Mouse (Mus musculus) testis, adult 2 months (tissue): ENCODE results near the gene Eno1. TPM values are rescaled to one million over a fixed set of nuclear protein-coding genes. Genes with fewer than 3 reads are reported as not detected.
A peak's percentile ranks its signal among the peaks of the same experiment; 100 is the strongest.

Experiments
- H3K27ac ChIP-seq: fragments of 200-500 bp; 2 replicates; pipeline ENCODE4 v1.5.1; 2012; ENCODE audit warnings: low read depth, low read length; ENCODE audit not compliant: control insufficient read depth, insufficient read depth
- H3K27me3 ChIP-seq: fragments of 200-500 bp; 2 replicates; pipeline ENCODE4 v1.6.1; 2012; ENCODE audit warnings: mild to moderate bottlenecking, low read length, moderate library complexity; ENCODE audit not compliant: control insufficient read depth, insufficient read depth
- H3K36me3 ChIP-seq: fragments of 200-500 bp; 2 replicates; pipeline ENCODE4 v1.6.1; 2012; ENCODE audit warnings: mild to moderate bottlenecking, low read length; ENCODE audit not compliant: control insufficient read depth, insufficient read depth
- H3K4me1 ChIP-seq: fragments of 200-500 bp; 2 replicates; pipeline ENCODE4 v1.6.1; 2012; ENCODE audit warnings: low read length; ENCODE audit not compliant: control insufficient read depth, insufficient read depth
- H3K4me3 ChIP-seq: fragments of 200-500 bp; 2 replicates; pipeline ENCODE4 v1.5.1; 2012; ENCODE audit warnings: low read depth, mild to moderate bottlenecking, low read length, moderate library complexity, mixed read lengths; ENCODE audit not compliant: control insufficient read depth
- CTCF ChIP-seq: fragments of 200-500 bp; IDR thresholded peaks from 2 replicates; pipeline ENCODE4 v1.5.1; 2012; ENCODE audit warnings: low read depth, mild to moderate bottlenecking, inconsistent platforms, low read length, moderate library complexity; ENCODE audit not compliant: control insufficient read depth, insufficient read depth, insufficient replicate concordance
- POLR2A ChIP-seq: fragments of 200-500 bp; IDR thresholded peaks from 2 replicates; pipeline ENCODE4 v1.6.1; 2012; ENCODE audit warnings: low read depth, mild to moderate bottlenecking, inconsistent platforms, low read length, moderate library complexity; ENCODE audit not compliant: control insufficient read depth
- polyA plus RNA-seq: library from polyadenylated mRNA; depleted of rRNA; stranded (reverse); fragments of >200 nt; gene quantifications from 2 replicates; pipeline ENCODE4 v1.2.3, GENCODE M21; 2012

The Eno1 gene
- polyA plus RNA-seq, 1 experiment, result 477 TPM

DNA sequence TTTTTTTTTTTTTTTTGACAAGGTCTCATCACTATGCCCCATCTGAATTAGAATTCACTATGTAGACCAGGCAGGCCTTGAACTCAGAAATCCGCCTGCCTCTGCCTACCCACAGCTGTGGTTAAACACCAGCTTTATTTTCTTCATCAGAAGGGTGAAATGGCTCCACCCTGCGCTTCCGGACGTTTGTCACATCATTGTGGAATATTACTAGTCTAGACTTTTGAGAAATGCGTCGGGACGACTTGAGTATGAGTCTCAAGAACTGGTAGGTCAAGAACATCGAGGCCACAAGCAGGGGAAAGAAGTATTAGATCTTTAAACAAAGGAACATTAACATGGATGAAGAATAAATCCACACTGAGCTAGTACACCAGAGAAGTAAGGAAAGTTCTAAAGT is 490 bp upstream of the Eno1 start:
- H3K4me1 ChIP-seq, result peaks cover 16% of the 10 kb centered on the region

DNA sequence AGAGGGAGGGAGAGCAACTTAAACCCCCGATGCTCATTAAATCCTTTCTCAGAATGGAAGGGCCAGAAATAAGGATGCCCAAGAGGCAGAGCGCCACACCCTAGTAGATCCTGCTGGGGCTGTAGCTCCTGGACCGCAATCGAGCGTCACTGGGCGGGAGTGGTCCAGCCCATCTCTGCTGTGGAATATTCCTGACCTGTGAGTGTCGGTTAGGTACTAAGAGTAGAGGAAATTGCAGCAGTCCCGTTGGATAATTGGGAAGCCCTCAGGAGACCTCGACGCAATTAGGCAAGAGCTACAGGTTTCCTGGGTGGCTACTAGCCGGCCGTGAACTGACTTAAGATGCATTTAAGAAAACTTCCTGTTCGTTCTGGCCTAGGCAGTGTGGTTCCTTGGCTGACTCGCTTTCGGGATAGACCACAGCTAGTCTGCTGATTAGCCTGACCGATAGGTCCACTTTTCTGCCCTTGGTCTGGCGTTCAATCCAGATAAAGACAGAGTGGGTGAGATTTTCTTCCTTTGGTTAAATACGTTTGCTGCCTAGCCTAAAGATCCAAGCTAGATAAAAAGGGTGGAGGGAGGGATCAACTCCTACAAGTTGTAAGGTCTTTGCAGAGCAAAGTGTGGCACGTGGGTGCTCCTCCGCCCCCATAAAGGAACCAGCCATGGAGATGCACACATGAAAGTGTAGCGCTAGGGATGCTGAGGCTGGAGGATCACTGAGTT is 1.3 kb downstream of the Eno1 start:
- H3K4me1 ChIP-seq, result peaks cover 12% of the 10 kb centered on the region
- H3K36me3 ChIP-seq, result peaks cover 1% of the 10 kb centered on the region
- no peaks in the 10 kb centered on the region for H3K27me3 ChIP-seq
- no peak for TF ChIP-seq CTCF
- TF ChIP-seq POLR2A, result no peak
- peak overlapping the region; percentile 87 for H3K27ac ChIP-seq
- peak overlapping the region; percentile 94 for H3K4me3 ChIP-seq

More for the DNA sequence above, 490 bp upstream of the Eno1 start:
- Histone ChIP-seq H3K27me3 (no peaks in the 10 kb centered on the region), H3K36me3 (no peaks in the 10 kb centered on the region; the same call in 1 of the 2 replicates), H3K4me3 (peak overlapping the region; percentile 94), H3K27ac (peak overlapping the region; percentile 94)
- TF ChIP-seq CTCF, result no peak
- TF ChIP-seq POLR2A, result no peak

DNA sequence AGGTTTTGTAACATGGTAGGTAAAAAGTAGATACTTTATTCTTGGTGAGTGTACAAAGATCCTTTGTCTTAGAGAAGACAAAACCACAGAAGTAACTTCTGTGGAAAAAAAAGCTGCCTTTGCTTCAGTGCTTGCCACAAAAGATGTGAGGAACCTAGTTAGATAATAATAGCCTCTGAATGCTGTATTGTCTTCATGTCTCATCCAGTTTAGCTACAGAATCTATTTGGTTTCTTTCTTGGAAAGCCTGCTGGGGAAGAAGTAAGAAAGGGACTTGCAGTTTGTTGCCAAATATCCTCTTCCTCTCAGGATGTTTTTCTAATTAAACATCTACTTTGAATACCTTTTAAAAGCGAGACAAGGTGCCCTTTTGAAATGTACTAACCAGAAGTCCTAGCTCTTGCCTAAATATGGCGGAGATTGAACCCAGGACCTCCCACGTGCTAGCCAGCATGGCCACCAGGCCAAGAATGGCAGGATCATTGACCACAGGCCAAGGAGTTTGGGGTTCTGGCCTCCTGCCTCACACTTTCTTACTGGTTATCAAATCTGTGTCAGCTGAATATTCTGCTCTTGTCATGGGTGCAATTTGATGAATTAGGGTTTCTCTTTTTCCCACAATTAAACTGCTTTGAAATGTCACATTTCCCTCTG is 2.0 kb downstream of the Eno1 start:
- H3K4me1 ChIP-seq, result peaks cover 12% of the 10 kb centered on the region

DNA sequence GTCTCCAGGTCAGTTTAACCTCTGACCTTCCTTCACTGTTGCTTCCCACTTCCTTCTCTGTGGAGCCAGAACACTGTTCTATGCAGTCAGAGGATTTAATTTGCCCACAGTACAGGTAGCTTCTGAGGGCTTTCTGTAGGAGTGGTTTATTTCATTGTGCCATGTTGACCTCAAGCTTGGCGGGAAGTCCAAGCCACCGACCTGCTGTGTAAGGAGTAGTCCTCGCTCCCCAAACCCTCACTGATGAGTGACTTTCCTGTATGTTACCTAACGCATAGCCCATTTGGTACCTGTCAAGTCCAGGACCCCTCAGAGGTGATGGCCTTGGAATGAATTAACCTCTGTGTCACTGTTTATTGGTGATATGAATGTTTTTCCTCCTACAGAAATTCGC is 2.6 kb downstream of the Eno1 start:
- Histone ChIP-seq H3K36me3 (peaks cover 3% of the 10 kb centered on the region), H3K27me3 (no peaks in the 10 kb centered on the region), H3K4me1 (peaks cover 12% of the 10 kb centered on the region), H3K27ac (0 out of 2 replicates have a peak overlapping the region, but pooled peaks have one; percentile 6), H3K4me3 (no peak overlapping the region)
- TF ChIP-seq CTCF (no peak), POLR2A (no peak)

More for the DNA sequence above, 2.0 kb downstream of the Eno1 start:
- no peak for TF ChIP-seq POLR2A
- TF ChIP-seq CTCF, result no peak
- H3K36me3 ChIP-seq, result peaks cover 3% of the 10 kb centered on the region
- no peak overlapping the region for H3K4me3 ChIP-seq
- H3K27ac ChIP-seq, result 0 out of 2 replicates have a peak overlapping the region, but pooled peaks have one; percentile 6
- no peaks in the 10 kb centered on the region for H3K27me3 ChIP-seq

DNA sequence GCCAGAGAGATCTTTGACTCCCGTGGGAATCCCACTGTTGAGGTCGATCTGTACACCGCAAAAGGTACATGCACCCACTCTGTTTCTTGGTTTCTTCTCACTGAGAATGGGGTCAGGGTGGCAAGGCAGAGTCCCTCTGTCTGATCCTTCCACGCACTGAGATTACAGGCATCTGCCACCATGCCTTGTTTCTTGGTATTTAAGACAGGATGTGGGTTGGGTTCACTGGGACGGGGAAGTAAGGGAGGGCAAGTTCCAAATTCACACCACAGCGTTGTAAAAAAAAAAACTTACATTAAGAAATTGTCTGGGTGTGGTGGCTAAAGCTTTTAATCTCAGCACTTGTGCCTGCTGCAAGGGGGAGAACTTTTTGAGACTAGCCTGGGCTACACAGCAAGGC is 3.0 kb downstream of the Eno1 start:
- H3K27me3 ChIP-seq, result no peaks in the 10 kb centered on the region
- no peak overlapping the region for H3K27ac ChIP-seq
- no peak for TF ChIP-seq POLR2A
- TF ChIP-seq CTCF, result no peak
- H3K4me1 ChIP-seq, result peaks cover 12% of the 10 kb centered on the region
- H3K4me3 ChIP-seq, result no peak overlapping the region
- peaks cover 3% of the 10 kb centered on the region for H3K36me3 ChIP-seq

DNA sequence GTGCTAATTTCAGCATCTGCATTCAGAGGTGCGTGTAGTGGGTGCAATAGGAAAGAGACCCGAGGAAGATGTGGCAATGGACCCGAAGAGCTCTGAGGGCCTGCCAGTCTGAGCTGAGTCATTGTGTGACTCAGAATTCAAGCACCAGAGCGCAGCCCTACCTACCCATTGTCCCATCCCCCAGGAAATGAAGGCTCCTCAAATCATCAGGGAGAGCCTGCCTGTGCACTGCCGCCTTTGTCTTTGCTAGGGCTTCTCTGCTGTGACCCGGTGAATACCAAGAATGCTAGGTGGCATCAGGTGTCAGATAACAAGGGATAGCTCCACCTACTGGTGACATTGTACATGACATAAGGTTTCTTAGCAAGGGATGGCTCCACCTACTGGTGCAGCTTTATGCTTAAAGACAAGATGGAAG is 3.4 kb downstream of the Eno1 start:
- Histone ChIP-seq H3K4me3 (no peak overlapping the region), H3K27ac (no peak overlapping the region), H3K4me1 (peaks cover 12% of the 10 kb centered on the region), H3K36me3 (peaks cover 3% of the 10 kb centered on the region), H3K27me3 (no peaks in the 10 kb centered on the region)
- TF ChIP-seq CTCF (peak; percentile 42; the same call in 1 of the 2 replicates), POLR2A (no peak)

DNA sequence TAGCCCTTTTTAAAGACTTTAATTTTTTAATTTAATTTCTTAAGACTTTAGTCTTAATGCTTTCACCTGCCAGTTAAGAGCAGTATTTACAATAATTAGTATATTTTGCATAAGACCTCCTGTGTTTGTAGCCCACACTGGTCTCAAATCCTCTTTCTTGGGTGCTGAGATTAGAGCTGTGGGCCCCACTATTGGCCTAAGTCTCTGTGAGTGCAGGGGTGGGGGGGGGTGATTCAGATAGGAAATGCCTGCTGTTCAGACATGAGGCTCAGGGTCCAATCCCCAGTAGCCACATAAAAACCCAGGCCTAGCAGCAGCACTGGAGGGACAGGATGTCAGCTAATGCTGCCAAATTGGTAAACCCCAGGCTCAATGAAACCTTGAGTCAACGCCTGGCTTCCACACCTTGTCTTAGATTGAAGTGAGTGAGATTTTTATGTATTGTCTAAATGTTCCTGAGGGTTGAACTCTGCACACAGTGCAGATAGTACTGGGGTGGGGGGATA is 3.9 kb downstream of the Eno1 start:
- no peak overlapping the region for H3K27ac ChIP-seq
- no peaks in the 10 kb centered on the region for H3K27me3 ChIP-seq
- no peak for TF ChIP-seq POLR2A
- no peak for TF ChIP-seq CTCF
- H3K36me3 ChIP-seq, result peaks cover 4% of the 10 kb centered on the region
- H3K4me3 ChIP-seq, result no peak overlapping the region
- peaks cover 12% of the 10 kb centered on the region for H3K4me1 ChIP-seq
